Mouse (Mus musculus) adrenal gland (tissue): ENCODE measurements at regions not wholly inside any gene's neighbourhood (a gene's known extent, or its start where the extent isn't known, plus 50 kb on each side); places are given as distances from the start of the nearest gene placed in this dataset.

Source experiments
- intact Hi-C: fragments of 180-260 bp; cut with DNase I; formaldehyde crosslinking; loops from one replicate; pipeline ENCODE4 v1.15.1; 2025

- intact Hi-C loops: no loop called here
Observed at GRCm38 (mm10) chr8:115626396-115627136, 81.0 kb downstream of the Maf start.

DNA sequence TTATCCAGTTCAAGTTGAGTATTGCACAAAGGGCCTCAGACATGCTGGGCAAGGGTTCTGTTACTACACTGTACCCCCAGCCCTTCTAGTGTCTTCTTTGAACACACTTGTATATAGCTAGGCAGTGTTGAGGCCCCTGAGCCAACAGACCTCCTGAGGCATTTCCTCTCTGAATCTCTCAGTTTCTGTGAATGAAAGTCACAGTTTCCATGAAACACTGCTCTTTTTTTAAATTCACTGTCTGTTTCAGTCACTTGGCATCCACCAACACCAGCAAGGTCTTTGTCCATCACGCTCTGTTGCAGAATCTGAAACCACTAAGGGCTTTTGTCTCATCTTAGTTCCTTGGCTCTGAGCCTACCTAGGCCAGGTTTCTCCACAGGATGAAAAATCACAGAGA is 82.5 kb downstream of the Maf start:
- intact Hi-C loops: no loop called here

GRCm38 (mm10) chr8:115618049-115618760 is 89.4 kb downstream of the Maf start:
- intact Hi-C loops: no loop called here

- intact Hi-C loops: no loop called here
Observed at GRCm38 (mm10) chr8:115616871-115617605, 90.6 kb downstream of the Maf start.

DNA sequence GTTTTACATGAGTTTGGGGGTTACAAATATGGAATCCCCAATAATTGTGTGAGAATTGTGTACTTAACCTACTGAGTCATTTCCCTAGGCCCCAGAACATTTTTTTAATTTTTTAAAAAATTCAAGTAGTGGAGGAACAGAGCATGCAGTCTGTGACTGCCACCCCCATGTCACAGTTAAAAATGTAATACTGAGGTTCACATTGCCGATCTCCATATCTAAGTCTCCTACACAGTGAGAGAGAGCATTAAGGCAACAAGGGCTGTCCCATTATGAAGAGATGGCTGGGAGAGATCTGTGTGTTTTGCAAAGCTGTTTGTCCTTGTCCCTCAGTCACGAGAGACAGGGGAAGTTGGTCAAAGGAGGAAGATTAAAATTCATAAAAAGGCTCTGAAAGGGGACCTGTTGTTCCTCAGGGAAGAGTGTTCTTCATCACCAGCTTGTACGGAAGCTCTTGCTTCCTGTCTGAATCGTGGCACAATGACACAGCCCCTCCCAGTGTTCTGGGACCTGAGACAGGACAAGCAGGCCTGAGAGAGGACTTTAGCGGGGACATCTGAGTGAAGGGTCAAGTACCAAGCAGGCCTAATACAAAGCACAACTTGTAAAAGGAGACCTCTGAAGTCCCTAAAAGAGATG is 93.5 kb downstream of the Maf start:
- intact Hi-C loops: no loop called here

DNA sequence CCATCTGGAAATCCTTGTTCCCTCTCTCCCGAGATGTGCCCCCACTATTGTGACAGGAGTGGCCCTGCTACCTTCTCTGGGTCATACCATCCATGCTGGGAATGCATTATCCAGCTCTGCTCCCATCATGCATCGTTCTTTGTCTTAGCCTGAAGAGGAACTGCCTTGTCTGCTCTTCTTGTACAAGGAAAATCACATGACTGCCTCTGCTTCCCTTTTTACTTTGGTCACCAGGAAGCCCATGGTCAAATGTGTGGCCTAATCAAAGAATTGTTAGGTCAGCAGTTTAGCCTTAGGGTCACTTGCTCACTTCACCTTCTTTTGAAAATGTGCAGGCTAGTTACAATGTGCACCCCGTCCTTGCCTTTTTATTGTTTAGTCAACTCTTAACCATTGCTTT is 95.5 kb downstream of the Maf start:
- intact Hi-C loops: no loop called here

DNA sequence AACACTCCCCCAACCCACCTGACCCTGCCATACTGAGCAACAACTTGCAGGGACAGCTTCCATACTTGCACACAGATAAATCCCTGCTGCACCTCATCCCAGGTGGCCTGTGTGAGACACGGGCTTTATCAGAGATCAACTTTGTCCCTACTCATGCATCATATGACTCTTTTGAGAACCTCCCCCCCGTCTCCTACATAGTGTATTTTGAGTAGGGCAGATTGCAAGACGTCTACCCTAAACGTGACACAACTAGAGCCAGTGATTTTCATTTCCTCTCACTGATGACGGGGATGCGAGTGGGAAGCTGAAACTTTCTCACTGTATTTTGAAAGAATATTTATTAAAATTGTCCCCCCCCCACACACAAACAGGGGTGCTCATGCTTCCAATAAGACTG is 107.8 kb downstream of the Maf start:
- intact Hi-C loops: no loop called here

GRCm38 (mm10) chr8:115597226-115597953 is 110.2 kb downstream of the Maf start:
- intact Hi-C loops: no loop called here

- intact Hi-C loops: no loop called here
Observed at GRCm38 (mm10) chr8:115589721-115590120, 117.9 kb downstream of the Maf start.

DNA sequence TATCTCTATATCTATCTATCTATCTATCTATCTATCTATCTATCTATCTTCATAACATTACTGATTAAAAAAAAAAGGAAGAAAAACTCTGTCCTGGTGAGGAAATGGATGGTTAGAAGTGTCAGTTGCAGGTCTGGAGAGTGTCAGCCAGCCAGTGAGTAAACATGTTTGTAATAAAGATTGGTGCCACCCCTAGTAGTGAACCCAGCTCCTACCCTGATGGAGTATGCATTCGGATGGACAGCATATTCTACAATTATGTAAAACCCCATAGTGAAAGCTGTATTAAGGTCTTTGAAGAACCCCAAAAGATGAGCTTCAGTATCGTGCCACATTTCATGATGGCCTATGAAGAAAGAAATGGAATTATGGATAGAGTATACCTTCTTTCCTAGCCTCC is 118.5 kb downstream of the Maf start:
- intact Hi-C loops: no loop called here

GRCm38 (mm10) chr8:115584311-115584907 is 123.2 kb downstream of the Maf start:
- intact Hi-C loops: no loop called here

- intact Hi-C loops: no loop called here
Observed at GRCm38 (mm10) chr8:115583221-115583620, 124.4 kb downstream of the Maf start.

- intact Hi-C loops: no loop called here
Observed at GRCm38 (mm10) chr8:115581940-115582517, 125.6 kb downstream of the Maf start.

DNA sequence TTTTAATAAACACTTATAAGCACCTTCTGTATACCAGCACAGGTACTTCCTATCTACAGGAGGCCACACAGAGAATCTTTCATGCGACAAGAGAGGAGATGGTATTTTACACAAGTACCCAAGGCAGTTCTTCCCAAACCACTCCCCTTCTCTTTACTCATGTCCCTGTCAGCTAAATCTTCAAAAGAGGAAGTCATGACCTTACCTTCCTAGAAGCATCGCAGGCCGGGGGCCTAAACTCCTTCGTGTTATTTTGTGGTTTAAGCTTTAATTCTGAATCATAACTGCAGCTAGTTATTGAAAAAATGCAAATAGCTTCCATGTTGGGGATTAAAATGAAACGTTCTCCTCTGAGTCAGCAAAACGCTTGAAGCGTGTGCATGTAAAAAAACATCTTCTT is 139.2 kb downstream of the Maf start:
- intact Hi-C loops: no loop called here

GRCm38 (mm10) chr8:115565768-115566167 is 141.8 kb downstream of the Maf start:
- intact Hi-C loops: no loop called here

DNA sequence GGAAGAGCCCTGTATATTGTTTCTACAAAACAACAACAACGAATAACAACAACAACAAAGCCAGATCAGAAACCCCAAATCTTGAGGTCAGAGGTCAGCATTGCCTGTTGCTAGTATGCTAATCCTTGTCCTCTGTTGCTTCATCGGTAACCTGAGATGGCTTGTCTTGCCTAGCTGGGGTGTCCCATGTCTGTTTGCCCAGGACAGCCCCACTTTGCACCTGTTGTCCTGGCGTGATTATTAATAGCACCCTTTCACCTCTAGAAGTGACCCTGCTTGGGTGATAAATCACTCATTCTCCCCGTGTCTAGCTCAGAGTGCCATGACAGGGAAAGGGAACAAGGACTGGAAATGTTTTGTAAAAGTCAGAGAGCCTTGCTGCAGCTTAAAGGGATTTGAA is 145.2 kb downstream of the Maf start:
- intact Hi-C loops: no loop called here

- intact Hi-C loops: no loop called here
Observed at GRCm38 (mm10) chr8:115560985-115561916, 146.3 kb downstream of the Maf start.

- intact Hi-C loops: no loop called here
Observed at GRCm38 (mm10) chr8:115555452-115555851, 152.1 kb downstream of the Maf start.

DNA sequence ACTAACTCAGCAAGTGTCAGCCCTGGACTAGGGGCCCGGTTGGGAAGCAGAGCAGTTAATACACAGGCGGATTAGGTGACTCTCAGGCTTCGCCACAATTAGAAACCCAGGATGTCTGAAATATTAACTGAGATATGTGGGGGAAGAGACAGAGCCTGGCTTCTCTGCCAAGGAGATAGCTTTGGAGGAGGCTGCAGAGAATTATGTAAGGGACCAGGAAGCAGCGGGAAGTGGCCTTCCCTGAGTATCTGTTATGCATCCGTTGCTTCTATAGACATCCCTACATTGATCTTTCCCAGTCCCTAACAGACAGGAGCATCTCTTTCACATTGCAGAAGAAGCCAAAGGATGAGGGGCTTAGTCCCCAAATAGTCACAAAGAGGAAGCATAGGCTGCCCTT is 153.4 kb downstream of the Maf start:
- intact Hi-C loops: no loop called here
